Mouse (Mus musculus): ENCODE results near the gene Sfn. TPM values are rescaled to one million over a fixed set of nuclear protein-coding genes. Genes with fewer than 3 reads are reported as not detected.

Gene Sfn
- total RNA-seq, 2 experiments from 2014 or later: 1.5 to 1.9 TPM

Small RNA genes lying within 50 kb of the gene (microRNA-seq; reads per million reads assigned to microRNA genes)
- 0 reads per million in 2 experiments for gene Gm23158

Other genes starting within 250 kb of the Sfn start
- 10 to 100 TPM; 84.4 to 85.8 TPM for gene Wdtc1, start 248.7 kb downstream of the Sfn start, total RNA-seq (2021)
- 10 to 100 TPM; 59.6 to 62.8 TPM for gene Slc9a1, start 232.5 kb downstream of the Sfn start, total RNA-seq (2021)
- gene Tent5b, start 122.0 kb downstream of the Sfn start, total RNA-seq (2021): not detected
- 100 to 1,000 TPM; 183 to 201 TPM for gene Trnp1, start 103.6 kb downstream of the Sfn start, total RNA-seq (2021)
- not detected for gene Kdf1, start 83.2 kb downstream of the Sfn start, total RNA-seq (2021)
- gene Nudc, start 56.2 kb downstream of the Sfn start, total RNA-seq (2021): 100 to 1,000 TPM; 117 TPM
- gene Nr0b2, start 48.8 kb downstream of the Sfn start, total RNA-seq (2021): not detected
- 1 to 10 TPM; 8.2 to 9.5 TPM for gene Gpatch3, start 27.4 kb downstream of the Sfn start, total RNA-seq (2021)
- 10 to 100 TPM; 10.0 to 10.2 TPM for gene Gpn2, start 17.8 kb downstream of the Sfn start, total RNA-seq (2021)
- gene Zdhhc18, start 48.0 kb upstream of the Sfn start, total RNA-seq (2021): 10 to 100 TPM; 33.6 to 39.8 TPM
- 1 to 10 TPM; 7.9 to 9.6 TPM for gene Pigv, start 70.5 kb upstream of the Sfn start, total RNA-seq (2021)
- gene Arid1a, start 154.6 kb upstream of the Sfn start, total RNA-seq (2021): 10 to 100 TPM; 68.5 to 88.4 TPM